Mouse (Mus musculus): ENCODE results near the gene Pip5k1a.

- TF ChIP-seq CTCF (IDR thresholded peaks at IDR 0.05; ENCODE audit: low read depth) (no peak), EP300 (IDR thresholded peaks at IDR 0.05; ENCODE audit: low read depth) (no peak)
Observed at GRCm38 (mm10) chr3:95054481-95055260, 52.1 kb downstream of the Pip5k1a start.
